Mouse (Mus musculus) MEL (cell line): ENCODE data around the gene Gpr1. TPM values are rescaled to one million over a fixed set of nuclear protein-coding genes. Genes with fewer than 3 reads are reported as not detected.
A peak's percentile ranks its signal among the peaks of the same experiment; 100 is the strongest.

Experiments used
- DNase-seq: peaks from one replicate; pipeline ENCODE4 v3.0.0; 2011; ENCODE audit warnings: low read depth, low spot score
- H3K27ac ChIP-seq: 2 replicates; pipeline ENCODE4 v1.5.1; 2012; ENCODE audit warnings: low read depth, mild to moderate bottlenecking, control low read depth, low read length, moderate library complexity; ENCODE audit not compliant: control insufficient read depth
- H3K27me3 ChIP-seq, 2 experiments: fragments of 150-350 bp in 1 of 2; sonication (generic) in 1 of 2; 2 replicates each; pipeline ENCODE4 v1.6.1; 2012; ENCODE audit warnings: low read length in 2 of 2, mild to moderate bottlenecking in 2 of 2, improper control_type of control experiment in 1 of 2, moderate library complexity in 1 of 2; ENCODE audit not compliant: insufficient read depth in 2 of 2, control insufficient read depth in 1 of 2
- H3K36me3 ChIP-seq, 2 experiments: 2 replicates each; pipeline ENCODE4 v1.6.1; 2012 to 2014; ENCODE audit warnings: low read length in 2 of 2, improper control_type of control experiment in 1 of 2, inconsistent platforms in 1 of 2, mild to moderate bottlenecking in 1 of 2; ENCODE audit not compliant: insufficient read depth in 2 of 2, control insufficient read depth in 1 of 2
- H3K4me1 ChIP-seq, 2 experiments: fragments of 150-350 bp in 1 of 2; sonication (generic) in 1 of 2; 2 replicates each; pipeline ENCODE4 v1.6.1; 2012; ENCODE audit warnings: low read length in 2 of 2, improper control_type of control experiment in 1 of 2, mild to moderate bottlenecking in 1 of 2; ENCODE audit not compliant: insufficient read depth in 2 of 2, control insufficient read depth in 1 of 2
- H3K4me3 ChIP-seq, 2 experiments: fragments of 150-350 bp in 1 of 2; sonication (generic) in 1 of 2; 2 replicates each; pipeline ENCODE4 v1.5.1; 2012; ENCODE audit warnings: low read depth in 2 of 2, low read length in 2 of 2, mild to moderate bottlenecking in 2 of 2, moderate library complexity in 2 of 2, control low read depth in 1 of 2, improper control_type of control experiment in 1 of 2; ENCODE audit not compliant: control insufficient read depth in 1 of 2, insufficient read depth in 1 of 2
- H3K79me2 ChIP-seq: 2 replicates; pipeline ENCODE4 v1.6.1; 2012; ENCODE audit warnings: mild to moderate bottlenecking, low read length, moderate library complexity; ENCODE audit not compliant: control insufficient read depth, poor library complexity, insufficient read depth
- H3K9ac ChIP-seq: 2 replicates; pipeline ENCODE4 v1.6.1; 2012; ENCODE audit warnings: low read depth, mild to moderate bottlenecking, control low read depth, low read length, moderate library complexity; ENCODE audit not compliant: control insufficient read depth, poor library complexity, severe bottlenecking
- H3K9me3 ChIP-seq: fragments of 150-350 bp; sonication (generic); replicated peaks from 2 replicates; pipeline ENCODE4 v1.6.1; 2012; ENCODE audit warnings: mild to moderate bottlenecking, low read length, improper control_type of control experiment, moderate library complexity; ENCODE audit not compliant: insufficient read depth
- CTCF ChIP-seq, 3 experiments: IDR thresholded peaks in 2 of 3; conservative IDR thresholded peaks in 1 of 3; 2 replicates each; pipeline ENCODE4 v1.5.1; 2011 to 2012; ENCODE audit warnings: low read length in 3 of 3, low read depth in 2 of 3, mild to moderate bottlenecking in 2 of 3, improper control_type of control experiment in 1 of 3, inconsistent platforms in 1 of 3, mixed read lengths in 1 of 3, moderate library complexity in 1 of 3; ENCODE audit not compliant: control insufficient read depth in 1 of 3, insufficient read depth in 1 of 3, poor library complexity in 1 of 3, severe bottlenecking in 1 of 3
- E2F4 ChIP-seq: IDR thresholded peaks from 2 replicates; pipeline ENCODE4 v1.6.1; 2011; ENCODE audit warnings: low read depth, low read length, improper control_type of control experiment, borderline replicate concordance
- EP300 ChIP-seq, 2 experiments: IDR thresholded peaks; 2 replicates each; pipeline ENCODE4 v1.6.1; 2011; ENCODE audit warnings: improper control_type of control experiment in 2 of 2, low read length in 2 of 2, low read depth in 1 of 2, mild to moderate bottlenecking in 1 of 2
- ETS1 ChIP-seq: IDR thresholded peaks from 2 replicates; pipeline ENCODE4 v1.6.1; 2012; ENCODE audit warnings: low read depth, mild to moderate bottlenecking, inconsistent platforms, low read length, improper control_type of control experiment, moderate library complexity
- GATA1 ChIP-seq: IDR thresholded peaks from 2 replicates; pipeline ENCODE4 v1.6.1; 2011; ENCODE audit warnings: low read depth, low read length, improper control_type of control experiment
- JUND ChIP-seq: IDR thresholded peaks from 2 replicates; pipeline ENCODE4 v1.6.1; 2011; ENCODE audit warnings: low read depth, mild to moderate bottlenecking, improper control_type of control experiment, low read length
- MEF2A ChIP-seq: IDR thresholded peaks from 2 replicates; pipeline ENCODE4 v1.6.1; 2014; ENCODE audit warnings: low read depth, mild to moderate bottlenecking, inconsistent platforms, low read length, improper control_type of control experiment; ENCODE audit not compliant: poor library complexity, insufficient replicate concordance, severe bottlenecking; ENCODE audit errors: extremely low read depth
- MXI1 ChIP-seq: IDR thresholded peaks from 2 replicates; pipeline ENCODE4 v1.6.1; 2011; ENCODE audit warnings: mild to moderate bottlenecking, low read depth, low read length, improper control_type of control experiment
- NELFE ChIP-seq: IDR thresholded peaks from 2 replicates; pipeline ENCODE4 v1.6.1; 2011; ENCODE audit warnings: low read depth, low read length, improper control_type of control experiment
- NRF1 ChIP-seq: IDR thresholded peaks from 2 replicates; pipeline ENCODE4 v1.6.1; 2014; ENCODE audit warnings: low read depth, mild to moderate bottlenecking, inconsistent platforms, low read length, improper control_type of control experiment, moderate library complexity; ENCODE audit not compliant: poor library complexity, insufficient read depth, severe bottlenecking
- POLR2A ChIP-seq, 2 experiments: IDR thresholded peaks; 2 replicates each; pipeline ENCODE4 v1.6.1; 2011 to 2012; ENCODE audit warnings: low read length in 2 of 2, mild to moderate bottlenecking in 2 of 2, control low read depth in 1 of 2, improper control_type of control experiment in 1 of 2, low read depth in 1 of 2, moderate library complexity in 1 of 2; ENCODE audit not compliant: control insufficient read depth in 1 of 2, insufficient read depth in 1 of 2, poor library complexity in 1 of 2
- POLR2AphosphoS5 ChIP-seq: IDR thresholded peaks from 2 replicates; pipeline ENCODE4 v1.6.1; 2012; ENCODE audit warnings: low read depth, borderline replicate concordance, mild to moderate bottlenecking, inconsistent platforms, low read length, moderate library complexity, mixed read lengths
- RCOR1 ChIP-seq: IDR thresholded peaks from 2 replicates; pipeline ENCODE4 v1.6.1; 2012; ENCODE audit warnings: low read depth, mild to moderate bottlenecking, inconsistent platforms, low read length, improper control_type of control experiment
- TAL1 ChIP-seq: IDR thresholded peaks from 2 replicates; pipeline ENCODE4 v1.6.1; 2012; ENCODE audit warnings: mild to moderate bottlenecking, inconsistent platforms, low read length, moderate library complexity, mixed read lengths
- TBP ChIP-seq: IDR thresholded peaks from 2 replicates; pipeline ENCODE4 v1.8.0; 2011; ENCODE audit warnings: low read depth, low read length, improper control_type of control experiment
- TCF12 ChIP-seq: IDR thresholded peaks from 2 replicates; pipeline ENCODE4 v1.6.1; 2014; ENCODE audit warnings: low read depth, mild to moderate bottlenecking, inconsistent platforms, low read length, improper control_type of control experiment, moderate library complexity
- USF2 ChIP-seq, 2 experiments: IDR thresholded peaks; 2 replicates each; pipeline ENCODE4 v1.6.1; 2011 to 2012; ENCODE audit warnings: improper control_type of control experiment in 2 of 2, low read length in 2 of 2, borderline replicate concordance in 1 of 2, inconsistent platforms in 1 of 2, low read depth in 1 of 2, mild to moderate bottlenecking in 1 of 2; ENCODE audit not compliant: insufficient read depth in 1 of 2
- ZC3H11A ChIP-seq: IDR thresholded peaks from 2 replicates; pipeline ENCODE4 v1.6.1; 2012; ENCODE audit warnings: low read depth, mild to moderate bottlenecking, inconsistent platforms, low read length, improper control_type of control experiment
- ZKSCAN1 ChIP-seq: IDR thresholded peaks from 2 replicates; pipeline ENCODE4 v1.6.1; 2012; ENCODE audit warnings: low read depth, mild to moderate bottlenecking, inconsistent platforms, low read length, improper control_type of control experiment, moderate library complexity
- ZMIZ1 ChIP-seq: IDR thresholded peaks from 2 replicates; pipeline ENCODE4 v1.6.1; 2012; ENCODE audit warnings: low read depth, mild to moderate bottlenecking, inconsistent platforms, low read length, improper control_type of control experiment, moderate library complexity
- polyA plus RNA-seq, 2 experiments: library from polyadenylated mRNA; stranded (reverse) in 1 of 2; unstranded in 1 of 2; fragments of >175 nt in 1 of 2; fragments of >200 nt in 1 of 2; gene quantifications; 2 replicates each; pipeline versions ENCODE4 v1.2.1 to v1.2.4; 2012; ENCODE audit warnings: low replicate concordance in 2 of 2, low read depth in 1 of 2; ENCODE audit not compliant: insufficient read length in 2 of 2, insufficient read depth in 1 of 2, missing spikeins in 1 of 2
- total RNA-seq: library from RNA; depleted of rRNA; stranded (reverse); fragments of 300-350 nt; gene quantifications from 2 replicates; pipeline ENCODE4 v1.2.3, GENCODE M21; 2012

The Gpr1 gene
- total and polyA plus RNA-seq, 3 experiments, result 0.04 TPM; not detected in 2

- Histone ChIP-seq H3K4me1 (peaks cover 2 to 7% of the 10 kb centered on the region in 2 experiments; a peak in 2 of 4 replicates), H3K27me3 (no peaks in the 10 kb centered on the region), H3K36me3 (peaks cover 9 to 17% of the 10 kb centered on the region in 2 experiments), H3K4me3 (no peak overlapping the region), H3K27ac (no peak overlapping the region), H3K9ac (no peak overlapping the region), H3K9me3 (no peaks in the 10 kb centered on the region), H3K79me2 (peaks cover 17% of the 10 kb centered on the region)
- TF ChIP-seq ZMIZ1 (no peak), E2F4 (no peak), CTCF (IDR thresholded peaks at IDR 0.05 in 2 of 3, conservative IDR thresholded peaks at IDR 0.05 in 1 of 3; ENCODE audit: control insufficient read depth in 1 of 3, insufficient read depth in 1 of 3, low read depth in 2 of 3, low read length in 3 of 3, poor library complexity in 1 of 3, severe bottlenecking in 1 of 3) (no peak), RCOR1 (no peak), EP300 (IDR thresholded peaks at IDR 0.05; ENCODE audit: low read depth in 1 of 2, low read length in 2 of 2) (no peak), TBP (no peak), ETS1 (no peak), USF2 (IDR thresholded peaks at IDR 0.05; ENCODE audit: borderline replicate concordance in 1 of 2, insufficient read depth in 1 of 2, low read depth in 1 of 2, low read length in 2 of 2) (no peak), NRF1 (no peak), TCF12 (no peak), GATA1 (no peak), ZKSCAN1 (no peak), NELFE (no peak), POLR2AphosphoS5 (no peak), MXI1 (no peak), JUND (no peak), MEF2A (no peak), TAL1 (no peak), POLR2A (IDR thresholded peaks at IDR 0.05; ENCODE audit: control insufficient read depth in 1 of 2, insufficient read depth in 1 of 2, low read depth in 1 of 2, low read length in 2 of 2, poor library complexity in 1 of 2) (no peak; a peak in 1 of 4 replicates)
- DNase-seq, result peak; percentile 46
These were observed 32.1 kb downstream of the Gpr1 start for GRCm38 (mm10) chr1:63182212-63182611.

- H3K9ac ChIP-seq, result no peak overlapping the region
- peaks cover 9 to 17% of the 10 kb centered on the region in 2 experiments for H3K36me3 ChIP-seq
- no peak for DNase-seq
- H3K79me2 ChIP-seq, result peaks cover 20% of the 10 kb centered on the region
- no peak overlapping the region for H3K4me3 ChIP-seq
- H3K9me3 ChIP-seq, result no peaks in the 10 kb centered on the region
- H3K27me3 ChIP-seq, result no peaks in the 10 kb centered on the region
- TF ChIP-seq POLR2A (IDR thresholded peaks at IDR 0.05; ENCODE audit: control insufficient read depth in 1 of 2, insufficient read depth in 1 of 2, low read depth in 1 of 2, low read length in 2 of 2, poor library complexity in 1 of 2), result peak in 1 of 2 experiments; percentile 9; a peak in 1 of 4 replicates
- TF ChIP-seq NELFE, result 0 out of 2 replicates have a peak, but pooled peaks have one; percentile 29
- no peak for TF ChIP-seq ZC3H11A
- H3K4me1 ChIP-seq, result peaks cover 2 to 7% of the 10 kb centered on the region in 2 experiments; a peak in 2 of 4 replicates
- no peak overlapping the region for H3K27ac ChIP-seq
These were observed 32.9 kb downstream of the Gpr1 start for GRCm38 (mm10) chr1:63181480-63181879.
